13 mouse cellular contexts compared by ENCODE assay signal in the genomic region with DNA sequence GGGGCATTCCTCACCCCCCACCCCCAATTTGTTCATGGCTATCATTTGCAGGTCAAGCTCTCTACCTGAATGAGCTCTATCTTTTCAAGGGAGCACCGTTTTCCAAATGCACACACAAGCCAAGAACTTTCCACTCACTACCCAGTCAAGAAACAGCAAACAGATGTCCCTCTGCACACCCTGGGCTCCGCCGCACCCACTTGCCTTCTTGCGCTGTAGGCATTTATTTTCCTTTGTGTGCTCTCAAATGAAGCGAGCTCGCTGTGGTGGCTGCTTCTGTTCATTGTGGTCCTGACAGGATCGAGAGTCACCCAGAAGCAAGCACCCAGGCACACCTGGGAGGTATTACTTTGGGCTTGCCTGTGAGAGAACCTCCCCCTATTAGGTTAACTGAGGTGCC.
"Had no signal": no experiment of that assay in that cellular context is flagged by ENCODE, and none has a peak within 500 bp of the region (broad histone marks: within the 10 kb centered on the region; RNA-seq: fewer than 3 reads in every experiment).

No protein-coding gene starts in this region.

- H3K9me3 ChIP-seq: intestine, embryonic 15.5 days; limb, embryonic 10.5 days; liver, embryonic 15.5 days; neural tube, embryonic 15.5 days had no signal

- H3K36me3 ChIP-seq: intestine, embryonic 15.5 days had no signal

- DNase-seq: kidney, adult 18-20 months; kidney, postnatal 10 days; kidney, postnatal 4 days; layer of hippocampus, adult 9-11 months; lung, adult 2 months; midbrain, embryonic 14.5 days; thymus, adult 2 months; thymus, postnatal 25 days had no signal

- H3K4me3 ChIP-seq: intestine, embryonic 15.5 days; limb, embryonic 10.5 days; liver, embryonic 15.5 days; myocyte; neural tube, embryonic 15.5 days had no signal

- H3K27ac ChIP-seq: intestine, embryonic 15.5 days; limb, embryonic 10.5 days; liver, embryonic 15.5 days; neural tube, embryonic 15.5 days had no signal

- H3K4me1 ChIP-seq: intestine, embryonic 15.5 days; limb, embryonic 10.5 days; neural tube, embryonic 15.5 days had no signal

- H3K27me3 ChIP-seq: intestine, embryonic 15.5 days; liver, embryonic 15.5 days; neural tube, embryonic 15.5 days had no signal
